Mouse (Mus musculus) adrenal gland, adult 10 weeks (tissue): ENCODE data around the gene Bcl2a1a. TPM values are rescaled to one million over a fixed set of nuclear protein-coding genes. Genes with fewer than 3 reads are reported as not detected.

Source experiments
- polyA plus RNA-seq: library from polyadenylated mRNA; stranded (reverse); fragments of 350-450 nt; fragmentation: Illumina TruSeq; extraction: RNeasy Lipid Tissue Mini Kit (QIAGEN cat#74804); gene quantifications from one replicate; pipeline ENCODE4 v1.2.3, GENCODE M21; 2014; ENCODE audit warnings: low read depth, low replicate concordance

Bcl2a1a gene
- polyA plus RNA-seq: 2.5 TPM

DNA sequence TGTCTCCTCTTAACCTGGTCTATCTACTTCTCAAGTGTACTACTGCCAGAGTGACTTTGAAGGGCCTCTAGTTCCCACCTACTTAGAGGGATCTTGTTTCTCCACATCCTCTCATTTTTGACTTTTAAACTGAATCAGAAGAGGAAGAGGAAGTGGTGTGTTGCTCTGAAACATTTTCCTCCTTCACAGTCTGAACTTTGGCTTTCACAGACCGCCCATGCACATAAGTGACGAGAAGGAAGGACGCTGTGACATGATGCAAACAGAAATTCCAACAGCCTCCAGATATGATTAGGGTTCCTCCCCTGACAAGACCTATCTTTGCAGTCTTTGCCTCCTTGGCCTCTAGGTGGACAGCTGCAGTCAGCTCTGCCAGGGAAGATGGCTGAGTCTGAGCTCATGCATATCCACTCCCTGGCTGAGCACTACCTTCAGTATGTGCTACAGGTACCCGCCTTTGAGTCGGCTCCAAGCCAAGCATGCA lies at the start of gene Bcl2a1a:
Gene Bcl2a1a (plus strand): TSS at position 231 of the 484 bp plus-strand sequence.

Other genes starting within 250 kb of the Bcl2a1a start
- gene Mthfsl, start 236.6 kb upstream of the Bcl2a1a start, polyA plus RNA-seq: 39.0 TPM
- 4.3 TPM for gene Bcl2a1d, start 225.0 kb upstream of the Bcl2a1a start, polyA plus RNA-seq
- gene Trim43c, start 117.7 kb upstream of the Bcl2a1a start, polyA plus RNA-seq: not detected
- gene Trim43b, start 135.9 kb downstream of the Bcl2a1a start, polyA plus RNA-seq: not detected
- gene Bcl2a1b, start 242.3 kb downstream of the Bcl2a1a start, polyA plus RNA-seq: 12.4 TPM
- gene Gm29094, start 242.5 kb downstream of the Bcl2a1a start, polyA plus RNA-seq: 3.6 TPM